Mouse (Mus musculus) cerebellum, adult 8-10 months (tissue): ENCODE results near the gene Upk3a.
A peak's percentile ranks its signal among the peaks of the same experiment; 100 is the strongest.
"Not testable (repeated sequence)": the region's sequence is repeated elsewhere in the genome, so short reads cannot be mapped to it uniquely, and the experiment has no call there.

Source experiments
- DNase-seq: peaks from one replicate; pipeline ENCODE4 v3.0.0; 2022

Upk3a gene

GRCm38 (mm10) chr15:85000984-85001982, 15.7 kb upstream of the Upk3a start:
- DNase-seq: peak; percentile 76

GRCm38 (mm10) chr15:85009666-85010065, 7.3 kb upstream of the Upk3a start:
- DNase-seq: no peak

GRCm38 (mm10) chr15:85011895-85012661, 4.9 kb upstream of the Upk3a start:
- DNase-seq: no peak

GRCm38 (mm10) chr15:85012662-85013054, 4.3 kb upstream of the Upk3a start:
- no peak for DNase-seq

GRCm38 (mm10) chr15:85015771-85016170, 1.2 kb upstream of the Upk3a start:
- no peak for DNase-seq

- no peak for DNase-seq
Measured at GRCm38 (mm10) chr15:85022211-85022610, 5.3 kb downstream of the Upk3a start.

GRCm38 (mm10) chr15:85026197-85026596, 9.3 kb downstream of the Upk3a start:
- DNase-seq: no peak

- no peak for DNase-seq
Measured at GRCm38 (mm10) chr15:85027740-85028139, 10.8 kb downstream of the Upk3a start.

- not testable (repeated sequence) for DNase-seq
Measured at GRCm38 (mm10) chr15:85028648-85029047, 11.7 kb downstream of the Upk3a start, which contains the start of gene Fam118a. Fam118a (plus strand) TSS chr15:85028948.

- DNase-seq: not testable (repeated sequence)
Measured at GRCm38 (mm10) chr15:85030643-85031042, 13.7 kb downstream of the Upk3a start.

- no peak for DNase-seq
Measured at GRCm38 (mm10) chr15:85031866-85032265, 14.9 kb downstream of the Upk3a start.

- DNase-seq: not testable (repeated sequence)
Measured at GRCm38 (mm10) chr15:85033916-85034315, 17.0 kb downstream of the Upk3a start.

- peak; percentile 99 for DNase-seq
Measured at GRCm38 (mm10) chr15:85036566-85037342, 19.8 kb downstream of the Upk3a start.

GRCm38 (mm10) chr15:85037343-85037690, 20.4 kb downstream of the Upk3a start:
- DNase-seq: no peak

- DNase-seq: no peak
Measured at GRCm38 (mm10) chr15:85041546-85042225, 24.7 kb downstream of the Upk3a start.

GRCm38 (mm10) chr15:85042361-85042954, 25.5 kb downstream of the Upk3a start:
- DNase-seq: peak; percentile 33

- DNase-seq: no peak
Measured at GRCm38 (mm10) chr15:85043116-85043515, 26.2 kb downstream of the Upk3a start.

GRCm38 (mm10) chr15:85043761-85044160, 26.8 kb downstream of the Upk3a start:
- no peak for DNase-seq

GRCm38 (mm10) chr15:85046230-85046950, 29.4 kb downstream of the Upk3a start:
- DNase-seq: no peak

GRCm38 (mm10) chr15:85047865-85048264, 30.9 kb downstream of the Upk3a start:
- DNase-seq: no peak

- DNase-seq: no peak
Measured at GRCm38 (mm10) chr15:85049758-85050157, 32.8 kb downstream of the Upk3a start.
